Comparison of ENCODE assay signal across 17 mouse cellular contexts in the genomic region with DNA sequence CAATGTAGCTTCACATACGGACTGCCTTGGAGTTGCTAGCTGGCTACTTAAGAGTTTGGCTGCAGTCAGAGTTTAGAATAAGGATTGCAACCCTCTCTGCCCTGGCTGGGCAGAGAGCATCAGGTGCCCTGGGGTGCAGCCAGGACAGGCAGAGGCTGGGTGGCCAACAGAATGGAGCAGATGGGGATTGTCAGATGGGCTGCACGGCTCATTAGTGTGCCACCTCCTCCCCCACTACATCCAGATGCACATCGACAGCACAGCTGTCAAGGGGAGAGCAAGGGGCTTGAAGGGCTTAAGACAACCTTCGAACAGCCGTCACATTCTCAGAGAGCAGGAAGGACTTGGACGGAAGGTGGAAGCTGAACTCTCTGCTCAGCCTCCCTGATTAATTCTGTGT.
DNase-seq lines count a peak whose midpoint lies in the region; ATAC-seq and TF ChIP-seq lines count a peak whose summit lies in the region.
"Had no signal": no experiment of that assay in that cellular context is flagged by ENCODE, and none has a peak within 500 bp of the region (broad histone marks: within the 10 kb centered on the region; RNA-seq: fewer than 3 reads in every experiment).

No protein-coding gene starts in this region.

- 34% methylated on average over 6 of the region's 6 CpGs for WGBS in kidney, postnatal 0 days
- 50% methylated on average over 6 of the region's 6 CpGs for WGBS in neural tube, embryonic 11.5 days
- WGBS in neural tube, embryonic 15.5 days: 51% methylated on average over 6 of the region's 6 CpGs

- H3K4me1 ChIP-seq in kidney, postnatal 0 days (replicated peaks; ENCODE audit: insufficient read depth, low read length): no peaks in the 10 kb centered on the region
- no peaks in the 10 kb centered on the region for H3K4me1 ChIP-seq in neural tube, embryonic 11.5 days (ENCODE audit: control insufficient read depth, insufficient read depth, low read length)
- peaks cover 28% of the 10 kb centered on the region for H3K4me1 ChIP-seq in neural tube, embryonic 15.5 days
- H3K4me1 ChIP-seq: intestine, embryonic 15.5 days had no signal

- DNase-seq in embryo, embryonic 10.5 days (ENCODE audit: low spot score): peak; percentile 7
- no peak for DNase-seq in embryo, embryonic 11 days
- DNase-seq in kidney, postnatal 0 days (ENCODE audit: low spot score): peak; percentile 44
- DNase-seq in kidney, adult 11 months: no peak
- peak; percentile 14 for DNase-seq in neural tube, embryonic 11.5 days (ENCODE audit: low spot score)
- DNase-seq: adrenal gland, adult 2 months; cerebellum, adult 11 months; gastrocnemius, postnatal 36 days; heart, postnatal 10 days; thymus, postnatal 4 days had no signal

- no peaks in the 10 kb centered on the region for H3K9me3 ChIP-seq in kidney, postnatal 0 days (replicated peaks; ENCODE audit: low read length)
- no peaks in the 10 kb centered on the region for H3K9me3 ChIP-seq in neural tube, embryonic 11.5 days (ENCODE audit: control insufficient read depth, low read length)
- no peaks in the 10 kb centered on the region for H3K9me3 ChIP-seq in neural tube, embryonic 15.5 days (replicated peaks)
- H3K9me3 ChIP-seq: forebrain, embryonic 12.5 days; heart, embryonic 10.5 days; intestine, embryonic 15.5 days; limb, embryonic 12.5 days had no signal

- peak; percentile 61; the same call in 1 of the 2 replicates for ATAC-seq in kidney, postnatal 0 days (replicated peaks; ENCODE audit: low FRiP score, low read depth)
- ATAC-seq in neural tube, embryonic 11.5 days (ENCODE audit: insufficient read depth, low FRiP score, low TSS enrichment): no peak
- ATAC-seq in neural tube, embryonic 15.5 days (ENCODE audit: low FRiP score): no peak
- no peak for ATAC-seq in inflammation-experienced regulatory T-cells, adult 6 months
- ATAC-seq: intestine, embryonic 15.5 days had no signal

- H3K27me3 ChIP-seq in kidney, postnatal 0 days (ENCODE audit: insufficient read depth, low read length): no peaks in the 10 kb centered on the region
- H3K27me3 ChIP-seq in neural tube, embryonic 11.5 days (ENCODE audit: control insufficient read depth, insufficient read depth, low read length): no peaks in the 10 kb centered on the region
- no peaks in the 10 kb centered on the region for H3K27me3 ChIP-seq in neural tube, embryonic 15.5 days (replicated peaks)
- H3K27me3 ChIP-seq: intestine, embryonic 15.5 days; limb, embryonic 12.5 days had no signal

- TF ChIP-seq CTCF in kidney, postnatal 0 days (IDR thresholded peaks at IDR 0.05; ENCODE audit: low read depth): no peak

- no peaks in the 10 kb centered on the region for H3K36me3 ChIP-seq in kidney, postnatal 0 days (ENCODE audit: insufficient read depth, low read length)
- no peaks in the 10 kb centered on the region for H3K36me3 ChIP-seq in neural tube, embryonic 11.5 days (ENCODE audit: control insufficient read depth, insufficient read depth, low read length)
- no peaks in the 10 kb centered on the region for H3K36me3 ChIP-seq in neural tube, embryonic 15.5 days
- H3K36me3 ChIP-seq: forebrain, embryonic 12.5 days; heart, embryonic 10.5 days; intestine, embryonic 15.5 days; limb, embryonic 12.5 days had no signal

- no peak overlapping the region for H3K9ac ChIP-seq in kidney, postnatal 0 days (ENCODE audit: low read depth, low read length)
- H3K9ac ChIP-seq in neural tube, embryonic 11.5 days (ENCODE audit: low read length): no peak overlapping the region
- H3K9ac ChIP-seq in neural tube, embryonic 15.5 days (replicated peaks): no peak overlapping the region
- H3K9ac ChIP-seq: forebrain, embryonic 12.5 days; intestine, embryonic 15.5 days; limb, embryonic 12.5 days; liver, embryonic 14.5 days had no signal

- H3K4me2 ChIP-seq in kidney, postnatal 0 days (ENCODE audit: low read length): no peak overlapping the region
- H3K4me2 ChIP-seq in neural tube, embryonic 11.5 days (ENCODE audit: low read depth): no peak overlapping the region
- no peak overlapping the region for H3K4me2 ChIP-seq in neural tube, embryonic 15.5 days
- H3K4me2 ChIP-seq: forebrain, embryonic 12.5 days; intestine, embryonic 15.5 days; limb, embryonic 12.5 days had no signal

- H3K4me3 ChIP-seq in kidney, postnatal 0 days (replicated peaks; ENCODE audit: low read depth, low read length): no peak overlapping the region
- H3K4me3 ChIP-seq in neural tube, embryonic 11.5 days (ENCODE audit: low read depth, low read length): no peak overlapping the region
- H3K4me3 ChIP-seq in neural tube, embryonic 15.5 days (replicated peaks): no peak overlapping the region
- H3K4me3 ChIP-seq: forebrain, embryonic 12.5 days; heart, embryonic 10.5 days; intestine, embryonic 15.5 days; limb, embryonic 12.5 days had no signal

- H3K27ac ChIP-seq in kidney, postnatal 0 days: no peak overlapping the region
- H3K27ac ChIP-seq in neural tube, embryonic 11.5 days (ENCODE audit: low read depth, low read length): no peak overlapping the region
- no peak overlapping the region for H3K27ac ChIP-seq in neural tube, embryonic 15.5 days (replicated peaks)
- H3K27ac ChIP-seq: forebrain, embryonic 12.5 days; heart, embryonic 10.5 days; intestine, embryonic 15.5 days; limb, embryonic 12.5 days; liver, embryonic 14.5 days had no signal

Comparison
In these comparisons a context has a peak if more than half of its experiments do, and no peak if none do; other contexts are left out.
1. DNase-seq: peak in embryo, embryonic 10.5 days (single experiment), kidney, postnatal 0 days (single experiment) and neural tube, embryonic 11.5 days (single experiment); none in embryo, embryonic 11 days (single experiment) and kidney, adult 11 months (single experiment).